Mouse (Mus musculus) c-Kit-positive CD71-positive TER-119-positive erythroid progenitor cells, embryonic 14.5 days (primary cell): Measurements from ENCODE around the gene Spata31.

Source experiments
- DNase-seq: peaks from one replicate; pipeline ENCODE4 v3.0.0-alpha.2; 2013; ENCODE audit warnings: low spot score

The Spata31 gene

GRCm38 (mm10) chr13:64917191-64917590 lies at the start of gene Spata31:
TSS of gene Spata31 (plus strand) at chr13:64917406.
- no peak for DNase-seq

GRCm38 (mm10) chr13:64903132-64903531 lies 14.1 kb upstream of the Spata31 start:
- DNase-seq = no peak

- DNase-seq = no peak
Observed at GRCm38 (mm10) chr13:64903585-64904208, 13.5 kb upstream of the Spata31 start, which contains the start of gene Cntnap3. TSS of gene Cntnap3 (minus strand) at chr13:64903955.
